Mouse (Mus musculus): ENCODE measurements at regions not wholly inside any gene's neighbourhood (a gene's known extent, or its start where the extent isn't known, plus 50 kb on each side); places are given as distances from the start of the nearest gene placed in this dataset.

DNA sequence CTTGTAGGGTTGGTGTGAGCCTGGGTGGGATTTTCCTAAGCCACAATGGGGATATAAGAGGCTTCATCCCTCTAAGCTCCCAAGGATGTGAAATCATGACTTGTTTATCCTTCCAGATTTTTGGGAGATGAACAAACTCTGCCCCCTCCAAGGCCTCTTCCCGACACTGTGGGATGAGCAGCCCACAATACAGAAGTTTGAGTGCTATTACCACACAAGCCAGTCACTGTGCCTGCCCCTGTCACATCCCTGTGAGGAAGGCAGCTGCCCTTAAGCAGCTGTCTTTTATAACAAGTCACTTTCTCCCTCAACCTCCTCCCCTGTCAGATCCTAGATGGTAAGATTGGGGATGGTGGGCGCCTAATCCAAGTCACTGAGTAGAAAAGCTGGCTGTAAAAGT, 320.5 kb downstream of the Mllt3 start:
- DNase-seq (ENCODE audit: extremely low read depth) = no peak
- Histone ChIP-seq H3K4me2 (ENCODE audit: insufficient read depth, low read depth, poor library complexity, severe bottlenecking) (no peak overlapping the region), H3K79me2 (replicated peaks; ENCODE audit: control insufficient read depth, extremely low read depth, insufficient read depth, poor library complexity, severe bottlenecking) (no peaks in the 10 kb centered on the region), H3K27ac (ENCODE audit: insufficient read depth, low read depth) (no peak overlapping the region), H3K4me1 (ENCODE audit: control insufficient read depth in 1 of 2, insufficient read depth in 2 of 2) (peaks cover 2 to 3% of the 10 kb centered on the region in 2 experiments; a peak in 1 of 4 replicates), H3K4me3 (replicated peaks in 1 of 3; ENCODE audit: low read depth in 2 of 3, low read length in 2 of 3, poor library complexity in 1 of 3) (no peak overlapping the region), H3K27me3 (replicated peaks) (no peaks in the 10 kb centered on the region), H3K9me3 (replicated peaks; ENCODE audit: low read length) (no peaks in the 10 kb centered on the region), H3K9ac (ENCODE audit: insufficient read depth, low read depth) (no peak overlapping the region), H3K36me3 (replicated peaks in 1 of 2; ENCODE audit: control insufficient read depth in 1 of 2, insufficient read depth in 1 of 2, low read length in 1 of 2) (no peaks in the 10 kb centered on the region)
- dilution Hi-C loops (cut with MboI; ENCODE audit: extremely low pct_ligation_motif_present, extremely low pct_unique_long_range_greater_than_20kb, low sequenced_read_pairs) = no loop called here
- in situ Hi-C loops (cut with MboI; ENCODE audit: low pct_ligation_motif_present, low pct_unique_long_range_greater_than_20kb, low sequenced_read_pairs) = no loop called here
- TF ChIP-seq PAX5 (IDR thresholded peaks at IDR 0.05; ENCODE audit: low read length) (no peak), JUND (conservative IDR thresholded peaks at IDR 0.05; ENCODE audit: low read depth, low read length) (no peak), SIN3A (IDR thresholded peaks at IDR 0.05; ENCODE audit: low read length) (no peak), NRF1 (IDR thresholded peaks at IDR 0.05; ENCODE audit: low read depth, low read length) (no peak), UBTF (IDR thresholded peaks at IDR 0.05; ENCODE audit: low read depth, low read length) (no peak), MAX (IDR thresholded peaks at IDR 0.05; ENCODE audit: low read length) (no peak), JUN (IDR thresholded peaks at IDR 0.05; ENCODE audit: insufficient read depth, low read depth, low read length) (no peak), SMC3 (IDR thresholded peaks at IDR 0.05; ENCODE audit: low read depth, low read length) (no peak), CHD1 (IDR thresholded peaks at IDR 0.05; ENCODE audit: low read depth, low read length) (no peak), ZMIZ1 (IDR thresholded peaks at IDR 0.05; ENCODE audit: low read depth, low read length) (no peak), IRF4 (IDR thresholded peaks at IDR 0.05; ENCODE audit: low read depth, low read length) (no peak)

DNA sequence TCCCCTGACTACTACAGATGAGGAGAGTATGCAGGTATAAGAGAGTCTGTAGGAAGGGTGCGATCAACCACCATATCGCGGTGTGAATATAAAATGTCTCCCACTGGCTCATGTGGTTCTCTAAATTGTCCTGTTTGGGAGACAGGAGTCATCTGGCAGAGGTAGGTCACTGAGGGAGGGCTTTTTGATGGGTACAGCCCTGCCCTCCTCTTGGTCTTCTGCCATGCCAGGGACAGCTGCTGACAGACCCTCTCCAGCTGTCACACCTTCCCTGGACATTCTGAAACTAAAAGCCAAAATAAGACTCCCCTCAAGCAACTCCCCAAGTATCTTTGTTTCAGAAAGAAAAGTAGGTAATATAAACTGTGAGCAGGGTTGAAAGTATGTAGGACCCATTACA, 320.9 kb downstream of the Mllt3 start:
- H3K79me2 ChIP-seq (replicated peaks; ENCODE audit: control insufficient read depth, extremely low read depth, insufficient read depth, poor library complexity, severe bottlenecking) = no peaks in the 10 kb centered on the region
- H3K9me3 ChIP-seq (replicated peaks; ENCODE audit: low read length) = no peaks in the 10 kb centered on the region
- dilution Hi-C loops (cut with MboI; ENCODE audit: extremely low pct_ligation_motif_present, extremely low pct_unique_long_range_greater_than_20kb, low sequenced_read_pairs) (no loop called here), in situ Hi-C loops (cut with MboI; ENCODE audit: low pct_ligation_motif_present, low pct_unique_long_range_greater_than_20kb, low sequenced_read_pairs) (no loop called here)
- H3K27ac ChIP-seq (ENCODE audit: insufficient read depth, low read depth) = no peak overlapping the region
- H3K36me3 ChIP-seq (replicated peaks in 1 of 2; ENCODE audit: control insufficient read depth in 1 of 2, insufficient read depth in 1 of 2, low read length in 1 of 2) = no peaks in the 10 kb centered on the region
- H3K4me2 ChIP-seq (ENCODE audit: insufficient read depth, low read depth, poor library complexity, severe bottlenecking) = no peak overlapping the region
- H3K4me1 ChIP-seq (ENCODE audit: control insufficient read depth in 1 of 2, insufficient read depth in 2 of 2) = peaks cover 2 to 3% of the 10 kb centered on the region in 2 experiments; a peak in 1 of 4 replicates
- no peak for TF ChIP-seq ELF1 (IDR thresholded peaks at IDR 0.05; ENCODE audit: low read depth, low read length)
- no peak for TF ChIP-seq USF1 (IDR thresholded peaks at IDR 0.05; ENCODE audit: low read depth, low read length)
- no peak for TF ChIP-seq USF2 (conservative IDR thresholded peaks at IDR 0.05; ENCODE audit: low read depth, low read length)
- no peak for TF ChIP-seq RCOR1 (conservative IDR thresholded peaks at IDR 0.05; ENCODE audit: low read depth, low read length)
- TF ChIP-seq ZC3H11A (IDR thresholded peaks at IDR 0.05; ENCODE audit: low read depth, low read length) = no peak
- no peak for TF ChIP-seq TBP (conservative IDR thresholded peaks at IDR 0.05; ENCODE audit: low read depth, low read length)
- TF ChIP-seq MAX (IDR thresholded peaks at IDR 0.05; ENCODE audit: low read length) = no peak
- TF ChIP-seq MAZ (IDR thresholded peaks at IDR 0.05; ENCODE audit: low read depth, low read length) = no peak
- no peak for TF ChIP-seq CHD1 (IDR thresholded peaks at IDR 0.05; ENCODE audit: low read depth, low read length)
- TF ChIP-seq ZNF384 (IDR thresholded peaks at IDR 0.05; ENCODE audit: low read depth, low read length) = no peak
- no peak for TF ChIP-seq SIN3A (IDR thresholded peaks at IDR 0.05; ENCODE audit: low read length)
- no peak for TF ChIP-seq EP300 (IDR thresholded peaks at IDR 0.05; ENCODE audit: low read length)
- TF ChIP-seq SMC3 (IDR thresholded peaks at IDR 0.05; ENCODE audit: low read depth, low read length) = no peak
- no peak for TF ChIP-seq GABPA (IDR thresholded peaks at IDR 0.05; ENCODE audit: insufficient replicate concordance, low read depth, low read length)
- TF ChIP-seq HCFC1 (IDR thresholded peaks at IDR 0.05; ENCODE audit: low read depth, low read length) = no peak
- TF ChIP-seq TCF12 (IDR thresholded peaks at IDR 0.05; ENCODE audit: low read depth, low read length) = no peak
- DNase-seq (ENCODE audit: extremely low read depth) = no peak
- H3K4me3 ChIP-seq (replicated peaks in 1 of 3; ENCODE audit: low read depth in 2 of 3, low read length in 2 of 3, poor library complexity in 1 of 3) = no peak overlapping the region
- H3K27me3 ChIP-seq (replicated peaks) = no peaks in the 10 kb centered on the region
- no peak overlapping the region for H3K9ac ChIP-seq (ENCODE audit: insufficient read depth, low read depth)
